Mouse (Mus musculus): Measurements from ENCODE around the gene Kcnk18.

DNA sequence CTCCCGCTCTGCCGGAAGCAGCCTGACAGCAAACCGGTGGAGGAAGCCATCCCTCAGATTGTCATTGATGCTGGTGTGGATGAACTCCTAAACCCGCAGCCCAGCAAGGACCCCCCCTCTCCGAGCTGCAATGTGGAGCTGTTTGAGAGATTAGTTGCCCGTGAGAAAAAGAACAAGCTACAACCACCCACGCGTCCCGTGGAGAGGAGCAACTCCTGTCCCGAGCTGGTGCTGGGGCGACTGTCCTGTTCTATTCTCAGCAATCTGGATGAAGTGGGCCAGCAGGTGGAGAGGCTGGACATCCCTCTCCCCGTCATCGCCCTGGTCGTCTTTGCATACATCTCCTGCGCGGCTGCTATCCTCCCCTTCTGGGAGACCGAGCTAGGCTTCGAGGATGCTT lies 16.0 kb downstream of the Kcnk18 start:
- TF ChIP-seq CTCF (IDR thresholded peaks at IDR 0.05; ENCODE audit: low read depth, low read length) (no peak), POLR2A (IDR thresholded peaks at IDR 0.05; ENCODE audit: extremely low read depth, insufficient read depth, low read length) (no peak)
